25 mouse cellular contexts compared by ENCODE assay signal in genomic region chr12:107905333-107905732, GRCm38 (mm10).
DNase-seq lines count a peak whose midpoint lies in the region; ATAC-seq and TF ChIP-seq lines count a peak whose summit lies in the region.
"Had no signal": no experiment of that assay in that cellular context is flagged by ENCODE, and none has a peak within 500 bp of the region (broad histone marks: within the 10 kb centered on the region; RNA-seq: fewer than 3 reads in every experiment).

No protein-coding gene starts in this region.

- H3K27me3 ChIP-seq in forebrain, postnatal 0 days (ENCODE audit: insufficient read depth, low read length): no peaks in the 10 kb centered on the region
- no peaks in the 10 kb centered on the region for H3K27me3 ChIP-seq in forebrain, embryonic 10.5 days (ENCODE audit: poor library complexity, severe bottlenecking)
- H3K27me3 ChIP-seq: heart, embryonic 15.5 days; limb, embryonic 12.5 days; liver, embryonic 15.5 days; neural tube, embryonic 12.5 days had no signal

- ATAC-seq in forebrain, postnatal 0 days: no peak
- ATAC-seq: activated CD4-positive, CD25-positive, alpha-beta regulatory T cell, adult 4 months; hindbrain, embryonic 16.5 days had no signal

- no peaks in the 10 kb centered on the region for H3K36me3 ChIP-seq in forebrain, postnatal 0 days (ENCODE audit: insufficient read depth)
- H3K36me3 ChIP-seq in forebrain, embryonic 10.5 days (replicated peaks): no peaks in the 10 kb centered on the region
- H3K36me3 ChIP-seq: heart, embryonic 15.5 days; limb, embryonic 12.5 days; liver, embryonic 15.5 days; neural tube, embryonic 12.5 days had no signal

- H3K9me3 ChIP-seq in forebrain, postnatal 0 days (ENCODE audit: low read length): no peaks in the 10 kb centered on the region
- H3K9me3 ChIP-seq in forebrain, embryonic 10.5 days: peaks cover 8% of the 10 kb centered on the region
- H3K9me3 ChIP-seq: heart, embryonic 15.5 days; liver, embryonic 15.5 days had no signal

- H3K9ac ChIP-seq in forebrain, postnatal 0 days: no peak overlapping the region
- H3K9ac ChIP-seq: heart, embryonic 15.5 days; limb, embryonic 12.5 days; liver, embryonic 15.5 days; neural tube, embryonic 12.5 days had no signal

- TF ChIP-seq POLR2A in brain, embryonic 14.5 days (IDR thresholded peaks at IDR 0.05; ENCODE audit: borderline replicate concordance, extremely low read depth, insufficient read depth, insufficient read length, poor library complexity, severe bottlenecking): no peak

- no peak overlapping the region for H3K4me3 ChIP-seq in forebrain, postnatal 0 days (ENCODE audit: low read depth, low read length)
- H3K4me3 ChIP-seq in forebrain, embryonic 10.5 days: no peak overlapping the region
- H3K4me3 ChIP-seq in left cerebral cortex, adult 2 months: no peak overlapping the region
- H3K4me3 ChIP-seq: heart, embryonic 15.5 days; limb, embryonic 12.5 days; liver, embryonic 15.5 days; neural tube, embryonic 12.5 days had no signal

- intact Hi-C loops in left cerebral cortex, adult 2 months (cut with DNase I): no loop called here

- 0 out of 2 replicates have a peak, but pooled peaks cover 3% of the 10 kb centered on the region for H3K4me1 ChIP-seq in forebrain, postnatal 0 days (ENCODE audit: insufficient read depth)
- peaks cover 9% of the 10 kb centered on the region for H3K4me1 ChIP-seq in forebrain, embryonic 10.5 days
- H3K4me1 ChIP-seq: heart, embryonic 15.5 days; liver, embryonic 15.5 days; neural tube, embryonic 12.5 days had no signal

- 97% methylated on average over 3 of the region's 3 CpGs for WGBS in forebrain, postnatal 0 days
- WGBS in forebrain, embryonic 10.5 days: 93% methylated on average over 3 of the region's 3 CpGs

- TF ChIP-seq CTCF in forebrain, postnatal 0 days (IDR thresholded peaks at IDR 0.05; ENCODE audit: low read depth): peak; percentile 26; the same call in 1 of the 2 replicates
- TF ChIP-seq CTCF in left cerebral cortex, adult 2 months (IDR thresholded peaks at IDR 0.05): peak; percentile 24
- peak; percentile 39; the same call in 1 of the 2 replicates for TF ChIP-seq CTCF in brain, embryonic 14.5 days (IDR thresholded peaks at IDR 0.05; ENCODE audit: borderline replicate concordance, extremely low read depth, insufficient read depth, insufficient read length)

- no peak overlapping the region for H3K4me2 ChIP-seq in forebrain, postnatal 0 days (ENCODE audit: low read depth)
- H3K4me2 ChIP-seq: heart, embryonic 15.5 days; limb, embryonic 12.5 days; liver, embryonic 15.5 days; neural tube, embryonic 12.5 days had no signal

- H3K27ac ChIP-seq in forebrain, postnatal 0 days (ENCODE audit: low read depth, low read length): no peak overlapping the region
- H3K27ac ChIP-seq in forebrain, embryonic 10.5 days: no peak overlapping the region
- no peak overlapping the region for H3K27ac ChIP-seq in left cerebral cortex, adult 2 months
- H3K27ac ChIP-seq: heart, embryonic 15.5 days; limb, embryonic 12.5 days; liver, embryonic 15.5 days; neural tube, embryonic 12.5 days had no signal

- no peak for DNase-seq in forebrain, postnatal 0 days
- no peak for DNase-seq in forebrain, embryonic 10.5 days (ENCODE audit: extremely low spot score, low spot score)
- no peak for DNase-seq in left cerebral cortex, adult 2 months (ENCODE audit: extremely low spot score in 1 of 2, low spot score in 2 of 2)
- DNase-seq in left cerebral cortex, adult 11 months (ENCODE audit: low spot score): no peak
- DNase-seq in CD4-positive helper T cell, adult 2 months (ENCODE audit: low read depth, low spot score): peak; percentile 24
- DNase-seq in brain, embryonic 14.5 days (ENCODE audit: low read depth): no peak
- DNase-seq in frontal cortex, postnatal 14 days (ENCODE audit: low spot score in 2 of 2): no peak
- DNase-seq in yolk sac, embryonic 10.5 days (ENCODE audit: low spot score): no peak
- DNase-seq: adrenal gland, postnatal 10 days; cerebellum, adult 11 months; cerebellum, postnatal 14 days; embryo, embryonic 11 days; gastrocnemius, postnatal 14 days; heart, postnatal 4 days; kidney, adult 2 months; kidney, postnatal 36 days; layer of hippocampus, adult 9-11 months; right cerebral cortex, adult 18-20 months; thymus, postnatal 36 days had no signal
